Mouse (Mus musculus): ENCODE measurements around the gene Trim26.

- TF ChIP-seq HCFC1 (IDR thresholded peaks at IDR 0.05; ENCODE audit: borderline replicate concordance, insufficient read depth, low read length) (no peak), MAFK (IDR thresholded peaks at IDR 0.05; ENCODE audit: insufficient read depth, low read depth, low read length) (no peak), ZNF384 (IDR thresholded peaks at IDR 0.05; ENCODE audit: low read depth, low read length) (no peak), CHD2 (IDR thresholded peaks at IDR 0.05; ENCODE audit: low read depth, low read length) (no peak)
Observed at GRCm38 (mm10) chr17:36840961-36841445, 4.1 kb downstream of the Trim26 start.
